In the genomic region with DNA sequence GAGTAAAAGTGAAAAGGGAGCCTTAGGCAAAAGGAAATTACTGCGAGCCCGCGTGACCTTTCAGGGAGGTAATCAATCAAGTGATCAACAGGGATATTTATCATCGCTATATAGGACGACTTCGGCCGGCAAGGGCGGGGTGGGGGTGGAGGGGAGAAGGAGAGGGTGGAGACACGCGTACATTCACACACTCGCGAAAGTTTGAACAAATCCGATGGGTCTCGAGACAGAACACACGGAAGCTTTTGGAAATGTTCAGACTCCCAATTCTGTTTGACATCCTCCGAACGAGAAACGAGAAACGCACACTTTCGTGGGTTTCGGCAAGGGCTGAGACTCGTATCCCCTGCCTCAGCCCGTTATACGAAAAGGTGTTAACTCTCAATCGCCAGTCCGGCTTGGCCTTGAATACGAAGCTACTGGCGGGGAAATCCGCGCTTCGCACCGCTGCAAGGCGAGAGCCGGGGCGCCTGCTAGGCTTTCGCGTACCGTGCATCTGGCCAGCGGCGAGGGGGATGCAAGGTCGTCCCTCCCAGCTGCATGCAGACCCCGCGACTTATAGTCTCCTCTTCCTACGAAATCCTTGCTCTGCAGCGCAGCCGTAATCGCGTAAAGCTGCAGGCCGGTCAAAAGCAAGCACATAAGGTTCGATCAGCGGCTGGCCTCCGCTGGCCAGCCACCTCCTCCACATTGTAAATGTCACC, we compare ENCODE assay signal across 8 mouse cellular contexts. TPM values are rescaled to one million over a fixed set of nuclear protein-coding genes. Genes with fewer than 3 reads are reported as not detected.
A peak's percentile ranks its signal among the peaks of the same experiment; 100 is the strongest.
DNase-seq lines count a peak whose midpoint lies in the region; ATAC-seq and TF ChIP-seq lines count a peak whose summit lies in the region.

No protein-coding gene starts in this region.

- peak overlapping the region; percentile 88 for H3K9ac ChIP-seq in limb, embryonic 11.5 days (ENCODE audit: low read length)
- no peak overlapping the region for H3K9ac ChIP-seq in midbrain, postnatal 0 days (replicated peaks; ENCODE audit: low read length, poor library complexity, severe bottlenecking)

- ATAC-seq in cerebellum, adult (ENCODE audit: insufficient number of reproducible peaks, low FRiP score, low TSS enrichment) = no peak
- ATAC-seq in limb, embryonic 11.5 days (ENCODE audit: insufficient number of reproducible peaks, low FRiP score, low TSS enrichment, low read depth) = no peak
- no peak for ATAC-seq in midbrain, postnatal 0 days (ENCODE audit: low FRiP score)
- no peak for ATAC-seq in megakaryocyte progenitor cell, adult 5-6 weeks (replicated peaks; ENCODE audit: poor library complexity)

- H3K4me2 ChIP-seq in limb, embryonic 11.5 days (ENCODE audit: low read depth, severe bottlenecking) = peak overlapping the region; percentile 86
- peak overlapping the region; percentile 47 for H3K4me2 ChIP-seq in midbrain, postnatal 0 days (ENCODE audit: low read depth, low read length, poor library complexity, severe bottlenecking)

- peak overlapping the region; percentile 100 for H3K27ac ChIP-seq in limb, embryonic 11.5 days (replicated peaks; ENCODE audit: low read depth, low read length)
- no peak overlapping the region for H3K27ac ChIP-seq in midbrain, postnatal 0 days (ENCODE audit: low read depth, low read length)

- H3K27me3 ChIP-seq in limb, embryonic 11.5 days (ENCODE audit: control insufficient read depth, insufficient read depth, low read length) = no peaks in the 10 kb centered on the region
- H3K27me3 ChIP-seq in midbrain, postnatal 0 days (ENCODE audit: insufficient read depth, low read length) = peaks cover 33% of the 10 kb centered on the region

- H3K9me3 ChIP-seq in limb, embryonic 11.5 days (ENCODE audit: control insufficient read depth, low read length) = no peaks in the 10 kb centered on the region
- no peaks in the 10 kb centered on the region for H3K9me3 ChIP-seq in midbrain, postnatal 0 days (ENCODE audit: low read length)

- H3K4me3 ChIP-seq in limb, embryonic 11.5 days (ENCODE audit: low read depth, low read length) = peak overlapping the region; percentile 53
- peak overlapping the region; percentile 18 for H3K4me3 ChIP-seq in midbrain, postnatal 0 days (ENCODE audit: low read depth, low read length)

- peak; percentile 24 to 52 for DNase-seq in cerebellum, postnatal 25 days
- peak; percentile 81 for DNase-seq in embryo, embryonic 11 days
- DNase-seq in heart, postnatal 14 days = peak; percentile 41 to 53
- DNase-seq in limb, embryonic 11.5 days (ENCODE audit: low spot score) = peak; percentile 81
- peak; percentile 8 for DNase-seq in midbrain, postnatal 0 days (ENCODE audit: low spot score)
- no peak for DNase-seq in gastrocnemius, postnatal 14 days

- H3K4me1 ChIP-seq in limb, embryonic 11.5 days (ENCODE audit: control insufficient read depth, insufficient read depth, low read length) = peaks cover 24% of the 10 kb centered on the region
- 0 out of 2 replicates have a peak, but pooled peaks cover under 1% of the 10 kb centered on the region for H3K4me1 ChIP-seq in midbrain, postnatal 0 days (ENCODE audit: insufficient read depth, low read length)

- under 1% methylated on average over 52 of the region's 52 CpGs for WGBS in limb, embryonic 11.5 days
- under 1% methylated on average over 52 of the region's 52 CpGs for WGBS in midbrain, postnatal 0 days

- intact Hi-C loops in heart, postnatal 14 days (cut with DNase I) = loop anchor here (2.0 to 5.0 kb wide), 3 partner anchors 152 to 622 kb away; no protein-coding TSS in a partner anchor
- intact Hi-C loops in gastrocnemius, postnatal 14 days (cut with DNase I; ENCODE audit: low total_unique reads) = loop anchor here (10.0 kb wide), 1 partner anchor 499 kb away; no protein-coding TSS in a partner anchor

- no peak for TF ChIP-seq CTCF in midbrain, postnatal 0 days (IDR thresholded peaks at IDR 0.05)

- H3K36me3 ChIP-seq in limb, embryonic 11.5 days (ENCODE audit: control insufficient read depth, insufficient read depth, low read length) = no peaks in the 10 kb centered on the region
- H3K36me3 ChIP-seq in midbrain, postnatal 0 days (ENCODE audit: insufficient read depth, low read length) = no peaks in the 10 kb centered on the region

RNA-seq across cellular contexts. Expression of a gene that starts 33.6 kb away (rescaled TPM):
- 10 to 100 TPM; 21.8 to 28.1 TPM for total RNA-seq in heart, postnatal 14 days (2021)
- 218 and 228 TPM in 2 replicates for polyA plus RNA-seq in limb, embryonic 11.5 days (2014; fragmentation: Nextera tagmentation; extraction: Ambion mirVana)
- 4.7 and 5.1 TPM in 2 replicates for total RNA-seq in midbrain, postnatal 0 days (2014; rRNA removed)
- polyA plus RNA-seq in midbrain, postnatal 0 days (2015; fragmentation: Nextera tagmentation; extraction: Ambion mirVana) = 2.0 and 2.6 TPM in 2 replicates
- 10 to 100 TPM in 1 of 2 experiments, 1 to 10 TPM in 1; 9.8 to 12.2 TPM for total RNA-seq in gastrocnemius, postnatal 14 days (2021)
- total RNA-seq in megakaryocyte progenitor cell, adult 5-6 weeks (2015) = 0.54 and 4.0 TPM in 2 replicates
- total RNA-seq in megakaryocyte progenitor cell, adult 5-6 weeks (2017) = 0.17 and 2.3 TPM in 2 replicates
